Mouse (Mus musculus): ENCODE measurements around the gene D16Ertd472e. TPM values are rescaled to one million over a fixed set of nuclear protein-coding genes. Genes with fewer than 3 reads are reported as not detected.

Gene D16Ertd472e
- total RNA-seq, 4 experiments from 2014 or later = 13.8 to 15.1 (median 13.9) TPM

DNA sequence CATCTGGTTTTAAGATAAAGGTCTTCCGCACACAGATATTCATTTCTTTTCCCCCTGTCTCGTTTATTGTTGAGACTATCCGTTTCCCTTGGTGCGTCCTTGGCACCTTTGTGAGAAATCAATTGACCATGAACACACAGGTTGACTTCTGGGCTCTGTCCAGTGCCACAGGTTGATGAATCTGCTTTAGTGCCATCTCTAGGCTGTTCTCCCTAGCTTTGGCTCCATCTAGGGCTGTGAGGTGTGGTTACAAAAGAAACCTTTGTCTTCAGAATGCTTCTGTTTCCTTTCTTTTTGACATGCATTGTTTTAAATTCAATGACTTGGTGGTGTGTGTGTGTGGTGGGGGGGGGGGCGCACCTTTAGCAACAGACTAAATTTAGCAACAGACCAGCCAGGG is 85.7 kb downstream of the D16Ertd472e start:
- DNase-seq (ENCODE audit: low spot score in 2 of 2) = no peak

Other genes starting within 250 kb of the D16Ertd472e start
- gene Btg3, start 199.5 kb downstream of the D16Ertd472e start, total RNA-seq (2022) = 10 to 100 TPM; 13.7 to 16.6 (median 14.2) TPM

All from layer of hippocampus, adult 8-10 months (tissue).